Mouse (Mus musculus): ENCODE measurements around the gene Bicdl2. TPM values are rescaled to one million over a fixed set of nuclear protein-coding genes. Genes with fewer than 3 reads are reported as not detected.

Bicdl2 gene
- polyA plus RNA-seq, 1 experiment from 2014 or later, result 0.19 TPM

DNA sequence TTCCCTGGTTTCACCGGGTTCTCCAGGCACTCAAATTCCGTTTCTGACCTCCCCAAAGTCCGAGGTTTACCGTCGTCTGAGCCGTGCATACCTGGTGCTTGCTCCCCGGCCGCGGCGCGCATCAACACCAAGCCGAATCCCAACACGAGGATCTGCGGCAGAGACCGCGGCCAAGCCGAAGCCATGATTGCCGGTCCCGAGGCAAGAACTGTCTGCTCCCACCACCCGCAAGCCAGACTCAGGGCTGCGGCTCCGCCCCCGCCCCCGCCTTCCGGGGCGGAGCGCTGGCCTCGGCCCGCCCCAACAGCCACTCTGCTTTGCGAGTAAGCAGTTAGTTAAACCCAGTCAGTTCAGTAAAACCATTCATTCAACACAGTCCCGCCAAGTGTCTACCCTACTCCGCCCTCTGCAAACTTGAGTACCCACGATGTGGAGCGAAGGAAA lies 17.0 kb downstream of the Bicdl2 start, which contains the start of gene Tnfrsf12a:
Gene Tnfrsf12a (minus strand): TSS at position 233 of the 444 bp plus-strand sequence.
- H3K36me3 ChIP-seq (ENCODE audit: control insufficient read depth, insufficient read depth, low read length), result no peaks in the 10 kb centered on the region
- H3K27ac ChIP-seq (ENCODE audit: low read depth, low read length), result no peak within 1 kb of the TSS
- H3K4me1 ChIP-seq (ENCODE audit: control insufficient read depth, insufficient read depth, low read depth, low read length), result peaks cover 38% of the 10 kb centered on the region
- peak within 1 kb of the TSS; percentile 88 for H3K4me2 ChIP-seq (ENCODE audit: low read length)
- ATAC-seq, result peak; percentile 14; the same call in 1 of the 2 replicates
- no peaks in the 10 kb centered on the region for H3K9me3 ChIP-seq (ENCODE audit: control insufficient read depth, low read length)
- WGBS, result under 1% methylated on average over 34 of the region's 34 CpGs
- peaks cover 49% of the 10 kb centered on the region for H3K27me3 ChIP-seq (replicated peaks; ENCODE audit: control insufficient read depth, insufficient read depth, low read length)
- H3K9ac ChIP-seq (ENCODE audit: low read depth, low read length), result peak within 1 kb of the TSS; percentile 61
- peak within 1 kb of the TSS; percentile 48 for H3K4me3 ChIP-seq (ENCODE audit: low read length)

DNA sequence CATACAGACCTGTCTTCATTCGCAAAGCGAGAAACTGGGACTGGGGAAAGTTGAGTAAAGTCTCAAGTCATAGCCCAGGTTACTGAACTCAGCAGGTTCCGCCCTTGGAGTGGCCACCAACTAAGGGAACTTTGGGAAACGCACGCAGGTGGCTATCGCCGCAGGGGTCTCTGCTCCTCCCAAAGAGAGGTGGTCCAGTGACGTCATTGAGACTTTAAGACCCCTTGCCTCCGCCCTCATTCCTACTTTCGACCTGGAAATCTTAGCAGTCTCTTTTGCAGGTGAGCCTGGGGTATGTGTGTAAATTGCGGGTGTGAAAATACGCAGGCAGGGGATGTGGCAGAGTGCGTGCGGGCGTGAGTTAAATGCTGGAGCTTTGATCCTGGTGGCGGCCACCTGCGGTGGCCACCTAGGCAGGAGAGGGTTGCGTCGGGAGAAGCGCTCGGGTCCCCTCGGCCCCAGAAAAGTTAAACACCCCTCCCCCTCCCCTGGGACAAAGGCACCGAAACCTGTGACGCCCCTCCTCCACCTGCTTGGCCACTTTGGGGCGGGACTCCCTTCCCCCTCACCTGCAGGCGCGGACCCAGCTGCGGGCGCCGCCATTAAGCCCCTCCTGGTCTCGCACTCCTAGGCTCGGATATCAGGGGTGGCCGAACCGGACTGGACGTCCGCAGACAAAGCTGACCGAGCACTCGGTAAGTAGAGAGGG lies 19.0 kb downstream of the Bicdl2 start, which contains the start of gene Cldn6:
Gene Cldn6 (plus strand): TSS at position 123 of the 709 bp plus-strand sequence.
- Histone ChIP-seq H3K27me3 (replicated peaks; ENCODE audit: control insufficient read depth, insufficient read depth, low read length) (peaks cover 61% of the 10 kb centered on the region), H3K9me3 (ENCODE audit: control insufficient read depth, low read length) (no peaks in the 10 kb centered on the region), H3K4me2 (ENCODE audit: low read length) (peak within 1 kb of the TSS; percentile 45), H3K4me3 (ENCODE audit: low read length) (peak within 1 kb of the TSS; percentile 24), H3K9ac (ENCODE audit: low read depth, low read length) (no peak within 1 kb of the TSS), H3K4me1 (ENCODE audit: control insufficient read depth, insufficient read depth, low read depth, low read length) (peaks cover 31% of the 10 kb centered on the region), H3K36me3 (ENCODE audit: control insufficient read depth, insufficient read depth, low read length) (no peaks in the 10 kb centered on the region), H3K27ac (ENCODE audit: low read depth, low read length) (no peak within 1 kb of the TSS)
- no peak for ATAC-seq
- WGBS, result 3% methylated on average over 38 of the region's 38 CpGs

DNA sequence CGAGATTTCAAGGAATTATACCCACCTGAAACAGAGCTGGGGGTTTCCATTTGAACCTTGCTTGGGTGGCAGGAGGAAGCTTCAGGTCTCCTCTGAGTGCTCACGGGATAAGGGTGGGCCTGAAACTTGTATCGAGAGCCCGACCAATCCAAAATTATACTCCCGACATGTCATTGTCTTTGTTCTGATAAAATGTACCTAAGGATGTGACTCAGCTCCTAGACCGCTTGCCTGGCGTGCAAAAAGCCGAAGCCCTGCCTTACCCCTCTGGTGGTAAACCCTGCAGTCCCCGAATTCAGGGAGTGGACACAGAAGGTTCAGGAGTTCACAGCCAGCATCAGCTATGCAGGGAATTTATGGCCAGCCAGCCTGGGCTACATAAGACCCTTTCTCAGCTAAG lies 20.0 kb downstream of the Bicdl2 start:
- Histone ChIP-seq H3K9ac (ENCODE audit: low read depth, low read length) (no peak overlapping the region), H3K4me3 (ENCODE audit: low read length) (no peak overlapping the region), H3K27ac (ENCODE audit: low read depth, low read length) (no peak overlapping the region), H3K27me3 (replicated peaks; ENCODE audit: control insufficient read depth, insufficient read depth, low read length) (peaks cover 62% of the 10 kb centered on the region), H3K9me3 (ENCODE audit: control insufficient read depth, low read length) (no peaks in the 10 kb centered on the region), H3K4me2 (ENCODE audit: low read length) (no peak overlapping the region), H3K36me3 (ENCODE audit: control insufficient read depth, insufficient read depth, low read length) (no peaks in the 10 kb centered on the region), H3K4me1 (ENCODE audit: control insufficient read depth, insufficient read depth, low read depth, low read length) (peaks cover 25% of the 10 kb centered on the region)
- no peak for ATAC-seq
- 75% methylated on average over 9 of the region's 9 CpGs for WGBS

DNA sequence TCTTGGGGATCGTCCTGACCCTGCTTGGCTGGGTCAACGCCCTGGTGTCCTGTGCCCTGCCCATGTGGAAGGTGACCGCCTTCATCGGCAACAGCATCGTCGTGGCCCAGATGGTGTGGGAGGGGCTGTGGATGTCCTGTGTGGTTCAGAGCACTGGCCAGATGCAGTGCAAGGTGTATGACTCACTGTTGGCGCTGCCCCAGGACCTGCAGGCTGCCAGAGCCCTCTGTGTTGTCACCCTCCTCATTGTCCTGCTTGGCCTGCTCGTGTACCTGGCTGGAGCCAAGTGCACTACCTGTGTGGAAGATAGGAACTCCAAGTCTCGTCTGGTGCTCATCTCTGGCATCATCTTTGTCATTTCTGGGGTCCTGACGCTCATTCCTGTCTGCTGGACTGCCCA lies 20.8 kb downstream of the Bicdl2 start:
- Histone ChIP-seq H3K4me1 (ENCODE audit: control insufficient read depth, insufficient read depth, low read depth, low read length) (peaks cover 20% of the 10 kb centered on the region), H3K9ac (ENCODE audit: low read depth, low read length) (no peak overlapping the region), H3K4me3 (ENCODE audit: low read length) (no peak overlapping the region), H3K36me3 (ENCODE audit: control insufficient read depth, insufficient read depth, low read length) (no peaks in the 10 kb centered on the region), H3K27me3 (replicated peaks; ENCODE audit: control insufficient read depth, insufficient read depth, low read length) (peaks cover 55% of the 10 kb centered on the region), H3K4me2 (ENCODE audit: low read length) (no peak overlapping the region), H3K9me3 (ENCODE audit: control insufficient read depth, low read length) (no peaks in the 10 kb centered on the region), H3K27ac (ENCODE audit: low read depth, low read length) (no peak overlapping the region)
- WGBS, result 73% methylated on average over 10 of the region's 10 CpGs
- ATAC-seq, result no peak

DNA sequence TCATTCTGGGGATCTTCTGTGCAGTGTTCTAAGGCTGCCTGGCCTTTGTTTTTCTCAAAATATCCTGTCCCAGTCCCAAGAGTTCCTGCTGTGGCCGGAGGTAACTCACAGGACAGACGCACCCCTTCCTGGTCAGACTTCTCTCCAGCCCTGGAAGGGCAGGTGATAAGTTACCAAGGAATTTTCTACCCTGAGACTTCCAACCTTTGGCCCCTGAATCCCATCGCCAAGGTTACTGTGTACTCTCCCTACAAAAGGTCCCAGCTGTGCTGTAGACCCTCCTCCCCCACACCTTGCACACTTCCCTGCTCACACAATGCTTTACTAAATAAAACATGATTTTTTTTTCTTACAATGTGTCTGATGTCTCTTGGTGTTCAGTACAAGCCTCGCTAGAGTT lies 21.8 kb downstream of the Bicdl2 start:
- Histone ChIP-seq H3K4me1 (ENCODE audit: control insufficient read depth, insufficient read depth, low read depth, low read length) (peaks cover 10% of the 10 kb centered on the region), H3K4me2 (ENCODE audit: low read length) (no peak overlapping the region), H3K9ac (ENCODE audit: low read depth, low read length) (no peak overlapping the region), H3K27me3 (replicated peaks; ENCODE audit: control insufficient read depth, insufficient read depth, low read length) (peaks cover 52% of the 10 kb centered on the region), H3K4me3 (ENCODE audit: low read length) (no peak overlapping the region), H3K36me3 (ENCODE audit: control insufficient read depth, insufficient read depth, low read length) (no peaks in the 10 kb centered on the region), H3K9me3 (ENCODE audit: control insufficient read depth, low read length) (no peaks in the 10 kb centered on the region), H3K27ac (ENCODE audit: low read depth, low read length) (no peak overlapping the region)
- no peak for ATAC-seq
- WGBS, result 60% methylated on average over 4 of the region's 4 CpGs

DNA sequence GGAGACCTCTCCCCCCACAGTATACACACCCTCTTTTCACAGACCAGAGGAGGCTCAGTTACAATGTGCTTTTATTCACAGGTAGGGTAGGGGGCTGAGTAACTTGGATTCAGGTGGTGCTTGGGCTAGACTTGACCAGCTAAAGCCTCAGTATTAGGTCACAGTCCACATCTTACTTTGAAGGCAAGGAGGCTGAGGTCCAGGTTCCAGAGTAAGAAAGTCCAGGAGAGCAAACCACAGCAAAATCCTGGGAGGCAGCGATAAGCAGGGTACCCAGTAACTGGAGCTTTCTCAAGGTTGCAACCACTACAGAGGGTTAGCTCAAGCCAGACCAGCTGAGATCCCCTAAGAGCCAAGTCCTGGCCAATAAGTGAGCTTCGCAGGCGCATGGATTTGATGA lies 22.2 kb downstream of the Bicdl2 start:
- Histone ChIP-seq H3K36me3 (ENCODE audit: control insufficient read depth, insufficient read depth, low read length) (no peaks in the 10 kb centered on the region), H3K27me3 (replicated peaks; ENCODE audit: control insufficient read depth, insufficient read depth, low read length) (peaks cover 52% of the 10 kb centered on the region), H3K4me1 (ENCODE audit: control insufficient read depth, insufficient read depth, low read depth, low read length) (peaks cover 8% of the 10 kb centered on the region; the same call in 1 of the 2 replicates), H3K9me3 (ENCODE audit: control insufficient read depth, low read length) (no peaks in the 10 kb centered on the region), H3K9ac (ENCODE audit: low read depth, low read length) (no peak overlapping the region), H3K27ac (ENCODE audit: low read depth, low read length) (no peak overlapping the region), H3K4me3 (ENCODE audit: low read length) (no peak overlapping the region), H3K4me2 (ENCODE audit: low read length) (no peak overlapping the region)
- no peak for ATAC-seq
- WGBS, result 70% methylated on average over 3 of the region's 3 CpGs

DNA sequence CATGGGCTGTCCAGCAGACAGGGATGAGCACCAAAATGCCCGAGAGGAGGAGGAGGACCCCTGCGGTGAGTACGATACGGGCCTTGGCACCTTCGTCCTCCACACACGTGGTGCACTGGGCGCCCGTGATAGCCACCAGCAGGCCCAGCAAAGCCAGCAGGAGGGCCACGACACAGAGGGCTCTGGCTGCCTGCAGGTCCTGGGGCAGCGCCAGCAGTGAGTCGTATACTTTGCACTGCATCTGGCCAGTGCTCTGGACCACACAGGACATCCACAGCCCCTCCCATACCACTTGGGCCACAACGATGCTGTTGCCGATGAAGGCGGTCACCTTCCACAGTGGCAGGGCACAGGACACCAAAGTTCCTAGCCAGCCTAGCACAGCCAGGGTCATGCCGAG lies 22.9 kb downstream of the Bicdl2 start:
- Histone ChIP-seq H3K4me1 (ENCODE audit: control insufficient read depth, insufficient read depth, low read depth, low read length) (peaks cover 6% of the 10 kb centered on the region; the same call in 1 of the 2 replicates), H3K27me3 (replicated peaks; ENCODE audit: control insufficient read depth, insufficient read depth, low read length) (peaks cover 51% of the 10 kb centered on the region), H3K4me2 (ENCODE audit: low read length) (no peak overlapping the region), H3K27ac (ENCODE audit: low read depth, low read length) (no peak overlapping the region), H3K4me3 (ENCODE audit: low read length) (no peak overlapping the region), H3K9ac (ENCODE audit: low read depth, low read length) (no peak overlapping the region), H3K9me3 (ENCODE audit: control insufficient read depth, low read length) (no peaks in the 10 kb centered on the region), H3K36me3 (ENCODE audit: control insufficient read depth, insufficient read depth, low read length) (no peaks in the 10 kb centered on the region)
- WGBS, result 27% methylated on average over 15 of the region's 15 CpGs
- no peak for ATAC-seq

DNA sequence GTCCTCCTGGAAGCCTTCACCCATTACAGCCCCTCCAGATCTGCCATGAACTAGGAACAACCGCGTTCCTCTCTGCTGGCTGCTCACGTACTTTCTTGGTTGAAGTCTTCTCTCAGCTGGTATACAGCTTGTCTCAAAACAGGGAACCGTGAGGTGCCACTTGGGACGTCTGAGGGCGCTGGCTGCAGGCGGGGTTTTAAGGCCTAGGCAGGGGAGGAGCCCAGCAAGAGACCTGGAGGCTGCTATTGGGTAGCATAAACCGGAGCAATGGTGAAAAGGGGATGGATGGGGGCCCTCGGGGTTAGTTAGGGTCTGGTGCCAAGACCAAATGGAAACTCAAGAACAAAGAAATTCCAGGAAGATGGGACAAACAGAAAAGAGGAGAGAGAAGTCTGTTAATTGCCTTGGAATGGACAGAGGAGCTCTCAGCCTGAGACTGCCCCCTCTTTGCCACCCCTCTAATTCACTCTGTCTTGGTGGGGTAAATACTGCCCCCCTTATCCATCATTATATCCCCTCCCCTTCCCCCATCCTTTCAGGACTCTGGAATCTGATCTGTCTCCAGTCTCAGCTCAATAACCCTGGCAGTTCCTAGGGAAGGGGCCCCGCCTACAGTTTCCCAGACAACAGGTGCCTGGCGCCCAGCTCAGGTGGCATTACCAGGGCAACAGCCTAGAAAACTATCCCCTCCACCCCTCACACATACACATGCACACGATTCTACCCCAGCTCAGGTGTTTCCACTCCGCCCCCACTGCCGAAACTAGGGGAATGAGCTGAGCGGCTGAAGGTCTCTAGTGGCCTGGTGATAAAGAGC lies 23.8 kb downstream of the Bicdl2 start, which contains the start of gene Cldn9:
Gene Cldn9 (minus strand): TSS at position 171 of the 817 bp plus-strand sequence.
- Histone ChIP-seq H3K4me2 (ENCODE audit: low read length) (no peak within 1 kb of the TSS), H3K36me3 (ENCODE audit: control insufficient read depth, insufficient read depth, low read length) (no peaks in the 10 kb centered on the region), H3K9ac (ENCODE audit: low read depth, low read length) (no peak within 1 kb of the TSS), H3K27ac (ENCODE audit: low read depth, low read length) (no peak within 1 kb of the TSS), H3K27me3 (replicated peaks; ENCODE audit: control insufficient read depth, insufficient read depth, low read length) (peaks cover 45% of the 10 kb centered on the region), H3K4me1 (ENCODE audit: control insufficient read depth, insufficient read depth, low read depth, low read length) (peaks cover 6% of the 10 kb centered on the region; the same call in 1 of the 2 replicates), H3K9me3 (ENCODE audit: control insufficient read depth, low read length) (no peaks in the 10 kb centered on the region), H3K4me3 (ENCODE audit: low read length) (no peak within 1 kb of the TSS)
- ATAC-seq, result 0 out of 2 replicates have a peak, but pooled peaks have one; percentile 51
- WGBS, result 15% methylated on average over 15 of the region's 15 CpGs

DNA sequence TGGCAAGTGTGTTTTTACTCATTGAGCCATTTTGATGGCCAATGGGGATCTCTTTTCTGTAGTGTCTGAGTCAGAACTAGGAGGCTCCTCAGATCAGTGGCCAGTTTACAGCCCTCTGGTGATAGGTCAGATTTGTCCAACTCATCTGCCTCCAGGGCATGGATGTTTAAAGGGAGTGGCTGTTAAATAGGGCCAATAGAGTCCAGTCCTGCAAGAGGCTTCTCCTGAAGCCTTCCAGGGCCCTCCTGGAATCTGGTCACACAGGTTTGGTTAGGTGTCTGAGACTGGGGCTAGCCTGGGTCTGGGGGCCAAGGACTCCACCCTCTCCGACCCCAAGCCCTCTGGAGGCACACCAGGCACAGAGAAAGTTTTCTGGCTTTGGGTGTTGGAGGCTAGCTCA lies 34.2 kb downstream of the Bicdl2 start:
- ATAC-seq, result no peak
- H3K4me1 ChIP-seq (ENCODE audit: control insufficient read depth, insufficient read depth, low read depth, low read length), result peaks cover 5% of the 10 kb centered on the region
- WGBS, result 88% methylated on average over 1 of the region's 1 CpGs

More for the DNA sequence above, 34.2 kb downstream of the Bicdl2 start:
- no peak overlapping the region for H3K9ac ChIP-seq (ENCODE audit: low read depth, low read length)
- no peak overlapping the region for H3K4me2 ChIP-seq (ENCODE audit: low read length)
- H3K9me3 ChIP-seq (ENCODE audit: control insufficient read depth, low read length), result no peaks in the 10 kb centered on the region
- H3K27me3 ChIP-seq (replicated peaks; ENCODE audit: control insufficient read depth, insufficient read depth, low read length), result peaks cover 11% of the 10 kb centered on the region
- H3K36me3 ChIP-seq (ENCODE audit: control insufficient read depth, insufficient read depth, low read length), result no peaks in the 10 kb centered on the region
- no peak overlapping the region for H3K27ac ChIP-seq (ENCODE audit: low read depth, low read length)
- no peak overlapping the region for H3K4me3 ChIP-seq (ENCODE audit: low read length)

Data from hindbrain, embryonic 16.5 days (tissue).